Mouse (Mus musculus) C2C12 (cell line): ENCODE measurements at regions not wholly inside any gene's neighbourhood (a gene's known extent, or its start where the extent isn't known, plus 50 kb on each side); places are given as distances from the start of the nearest gene placed in this dataset.

Experiments
- H3K27me3 ChIP-seq: one replicate; pipeline ENCODE4 v1.6.1; 2011; ENCODE audit not compliant: control insufficient read depth, insufficient read depth, insufficient read length
- H3K36me3 ChIP-seq: one replicate; pipeline ENCODE4 v1.6.1; 2011; ENCODE audit not compliant: control insufficient read depth, insufficient read depth
- H3K4me3 ChIP-seq: one replicate; pipeline ENCODE4 v1.5.1; 2011; ENCODE audit warnings: mild to moderate bottlenecking, control low read depth; ENCODE audit not compliant: poor library complexity, insufficient read depth, severe bottlenecking
- H3K79me2 ChIP-seq: one replicate; pipeline ENCODE4 v1.6.1; 2011; ENCODE audit not compliant: control insufficient read depth, insufficient read depth
- H3K79me3 ChIP-seq: one replicate; pipeline ENCODE4 v1.6.1; 2011; ENCODE audit warnings: low read depth, control low read depth
- H3ac ChIP-seq: one replicate; pipeline ENCODE3; 2011; ENCODE audit warnings: low read depth; ENCODE audit not compliant: control insufficient read depth, insufficient read length
- CEBPB ChIP-seq: IDR thresholded peaks from one replicate; pipeline ENCODE4 v1.6.1; 2011; ENCODE audit warnings: low read depth, mild to moderate bottlenecking, control low read depth, moderate library complexity
- CTCF ChIP-seq: IDR thresholded peaks from one replicate; pipeline ENCODE4 v1.5.1; 2011; ENCODE audit not compliant: control insufficient read depth, insufficient read depth, insufficient read length
- FOSL1 ChIP-seq: IDR thresholded peaks from one replicate; pipeline ENCODE4 v1.8.0; 2011; ENCODE audit warnings: mild to moderate bottlenecking, low read length; ENCODE audit not compliant: poor library complexity, insufficient read depth, severe bottlenecking
- MAX ChIP-seq: IDR thresholded peaks from one replicate; pipeline ENCODE4 v1.6.1; 2011; ENCODE audit warnings: mild to moderate bottlenecking, control low read depth
- MYOD1 ChIP-seq: IDR thresholded peaks from one replicate; pipeline ENCODE4 v1.6.1; 2011; ENCODE audit warnings: low read depth; ENCODE audit not compliant: control insufficient read depth, insufficient read length
- MYOG ChIP-seq: IDR thresholded peaks from one replicate; pipeline ENCODE4 v1.6.1; 2011; ENCODE audit not compliant: control insufficient read depth, insufficient read length; ENCODE audit errors: extremely low read depth
- USF1 ChIP-seq: IDR thresholded peaks from one replicate; pipeline ENCODE4 v1.6.1; 2011; ENCODE audit warnings: low read depth, mild to moderate bottlenecking, control low read depth, moderate library complexity

DNA sequence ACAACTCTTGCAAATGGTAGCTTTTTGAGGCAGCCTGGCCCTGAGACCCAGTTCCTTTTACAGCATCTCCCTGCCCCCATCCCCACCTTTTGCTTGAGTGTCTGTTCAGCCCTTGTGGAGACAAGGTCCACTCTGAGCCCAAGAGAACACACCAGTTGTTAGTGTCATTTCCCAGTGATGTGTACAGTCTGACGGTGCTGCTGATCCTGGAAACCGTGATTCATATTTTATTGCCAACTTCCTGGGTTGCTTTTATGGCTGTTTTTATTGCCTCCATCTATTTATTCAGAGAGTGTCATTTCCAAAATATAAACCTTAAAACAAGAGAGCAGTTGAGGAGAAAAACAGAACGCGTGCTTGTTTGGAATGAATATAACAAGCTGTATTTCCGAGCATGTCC lies 309.6 kb upstream of the Isl1 start:
- no peak overlapping the region for H3K4me3 ChIP-seq
- no peaks in the 10 kb centered on the region for H3K27me3 ChIP-seq
- TF ChIP-seq USF1 (no peak), FOSL1 (no peak), MYOD1 (peak; percentile 41), MAX (no peak), MYOG (no peak)
- no peaks in the 10 kb centered on the region for H3K79me2 ChIP-seq
- H3K36me3 ChIP-seq = no peaks in the 10 kb centered on the region
- no peak overlapping the region for H3ac ChIP-seq
- H3K79me3 ChIP-seq = no peaks in the 10 kb centered on the region

- H3K27me3 ChIP-seq = no peaks in the 10 kb centered on the region
- H3K4me3 ChIP-seq = no peak overlapping the region
- no peaks in the 10 kb centered on the region for H3K79me3 ChIP-seq
- TF ChIP-seq CEBPB (peak; percentile 12), MYOD1 (no peak)
- no peak overlapping the region for H3ac ChIP-seq
- no peaks in the 10 kb centered on the region for H3K79me2 ChIP-seq
- H3K36me3 ChIP-seq = no peaks in the 10 kb centered on the region
Measured at GRCm38 (mm10) chr13:116596346-116596745, 286.9 kb upstream of the Isl1 start.

DNA sequence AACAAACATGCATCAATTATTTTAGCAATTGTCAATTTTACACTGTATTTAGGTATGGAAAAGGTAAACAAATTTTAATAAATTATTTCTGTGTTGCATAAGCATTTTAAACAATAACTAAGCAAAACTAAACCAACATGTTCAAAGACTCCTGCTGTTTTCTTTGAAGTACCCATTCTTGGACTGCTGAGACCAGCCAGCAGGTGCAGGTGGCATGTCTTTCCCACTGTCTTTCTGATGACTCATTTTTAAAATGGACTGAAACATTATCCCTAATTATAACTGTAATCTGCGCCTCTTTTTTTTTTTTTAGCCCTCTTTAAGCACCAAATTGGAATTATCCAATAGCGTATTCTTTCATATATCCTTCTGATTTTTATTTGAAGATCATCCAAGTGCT lies 286.0 kb upstream of the Isl1 start:
- H3K36me3 ChIP-seq = no peaks in the 10 kb centered on the region
- no peaks in the 10 kb centered on the region for H3K27me3 ChIP-seq
- H3K79me3 ChIP-seq = no peaks in the 10 kb centered on the region
- no peaks in the 10 kb centered on the region for H3K79me2 ChIP-seq
- no peak overlapping the region for H3K4me3 ChIP-seq
- TF ChIP-seq MYOD1 = peak; percentile 44
- no peak for TF ChIP-seq FOSL1
- no peak overlapping the region for H3ac ChIP-seq

GRCm38 (mm10) chr13:116575958-116576335 lies 266.5 kb upstream of the Isl1 start:
- no peaks in the 10 kb centered on the region for H3K79me2 ChIP-seq
- no peaks in the 10 kb centered on the region for H3K27me3 ChIP-seq
- no peak overlapping the region for H3K4me3 ChIP-seq
- no peak overlapping the region for H3ac ChIP-seq
- no peaks in the 10 kb centered on the region for H3K79me3 ChIP-seq
- no peaks in the 10 kb centered on the region for H3K36me3 ChIP-seq
- no peak for TF ChIP-seq FOSL1

DNA sequence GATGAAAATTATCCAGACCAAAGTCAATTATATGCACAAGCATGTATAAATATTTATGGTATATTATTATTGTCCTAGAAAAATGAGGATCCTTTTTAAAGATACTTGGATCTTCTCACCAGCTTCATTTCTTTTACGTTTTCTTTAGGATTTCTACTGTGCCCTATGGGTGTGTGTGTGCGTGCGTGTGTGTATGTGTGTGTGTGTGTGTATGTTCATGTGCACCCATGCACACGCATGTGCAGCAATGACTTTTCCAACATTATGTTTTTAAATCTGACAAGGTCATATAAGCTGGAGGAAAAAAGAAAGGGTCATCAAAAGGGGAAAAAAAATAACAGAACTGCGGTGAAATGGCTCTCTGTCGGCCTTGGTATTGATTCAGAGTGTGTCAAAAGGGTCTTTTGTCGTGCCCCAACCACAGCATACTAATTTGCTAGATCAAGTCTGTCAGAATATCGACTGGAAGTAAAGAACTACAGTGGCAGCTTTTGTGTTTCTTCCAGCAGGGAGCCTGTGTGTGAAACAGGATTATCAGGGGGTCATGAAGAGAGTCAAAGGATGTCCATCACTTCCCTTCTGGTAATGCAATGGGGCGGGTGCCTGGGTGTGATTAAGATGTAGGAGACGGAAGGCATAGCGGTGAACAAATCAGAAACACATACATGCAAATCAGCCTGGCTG lies 265.9 kb upstream of the Isl1 start:
- H3K79me2 ChIP-seq = no peaks in the 10 kb centered on the region
- no peak overlapping the region for H3ac ChIP-seq
- no peaks in the 10 kb centered on the region for H3K79me3 ChIP-seq

GRCm38 (mm10) chr13:116555053-116555452 lies 245.6 kb upstream of the Isl1 start:
- TF ChIP-seq CEBPB = no peak
- no peak for TF ChIP-seq FOSL1
- no peak for TF ChIP-seq CTCF
- TF ChIP-seq MYOG = no peak
- TF ChIP-seq MAX = no peak
- no peak for TF ChIP-seq USF1
- TF ChIP-seq MYOD1 = peak; percentile 91
- no peak overlapping the region for H3K4me3 ChIP-seq
- H3K79me2 ChIP-seq = no peaks in the 10 kb centered on the region
- H3K36me3 ChIP-seq = no peaks in the 10 kb centered on the region
- no peak overlapping the region for H3ac ChIP-seq
- H3K27me3 ChIP-seq = no peaks in the 10 kb centered on the region
- no peaks in the 10 kb centered on the region for H3K79me3 ChIP-seq

More for the DNA sequence above, 265.9 kb upstream of the Isl1 start:
- Histone ChIP-seq H3K36me3 (no peaks in the 10 kb centered on the region), H3K4me3 (no peak overlapping the region), H3K27me3 (no peaks in the 10 kb centered on the region)
- TF ChIP-seq USF1 (no peak), MAX (no peak), MYOG (no peak), CTCF (no peak), CEBPB (no peak), MYOD1 (no peak), FOSL1 (no peak)

DNA sequence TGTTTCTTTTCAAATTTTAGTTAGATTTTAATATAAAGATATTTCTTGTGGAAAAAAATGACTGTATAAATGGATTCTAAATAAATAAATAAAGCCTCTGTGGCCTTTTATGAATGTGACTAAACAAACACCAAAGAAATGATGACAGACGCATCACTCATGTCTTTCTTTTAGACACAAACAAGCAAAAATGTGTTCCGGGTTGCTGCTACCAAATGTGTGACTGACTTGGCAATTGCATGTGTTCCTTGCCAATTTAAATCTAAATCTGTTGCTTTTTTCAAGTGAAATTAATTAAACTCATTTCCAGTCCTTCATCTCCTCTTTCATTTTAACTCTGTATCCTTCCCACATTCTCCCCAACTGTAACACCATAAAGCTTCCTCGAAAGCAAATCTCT lies 225.7 kb upstream of the Isl1 start:
- H3K27me3 ChIP-seq = no peaks in the 10 kb centered on the region
- H3ac ChIP-seq = no peak overlapping the region
- H3K36me3 ChIP-seq = no peaks in the 10 kb centered on the region
- TF ChIP-seq MAX (no peak), CTCF (no peak), FOSL1 (no peak), MYOG (no peak), CEBPB (no peak), MYOD1 (no peak), USF1 (no peak)
- no peak overlapping the region for H3K4me3 ChIP-seq
- H3K79me3 ChIP-seq = no peaks in the 10 kb centered on the region
- no peaks in the 10 kb centered on the region for H3K79me2 ChIP-seq
